Mouse (Mus musculus) naive thymus-derived CD4-positive, alpha-beta T cell, adult 2 months (primary cell): ENCODE data around the gene Atp6v0a2.

ENCODE experiments used
- DNase-seq: peaks from one replicate; pipeline ENCODE4 v3.0.0-alpha.2; 2011; ENCODE audit warnings: low read depth

The Atp6v0a2 gene

GRCm38 (mm10) chr5:124636694-124637093 lies 8.3 kb downstream of the Atp6v0a2 start:
- DNase-seq = no peak

GRCm38 (mm10) chr5:124637300-124637699 lies 8.9 kb downstream of the Atp6v0a2 start:
- DNase-seq = no peak

- DNase-seq = peak; percentile 62
These were observed 9.5 kb downstream of the Atp6v0a2 start for GRCm38 (mm10) chr5:124637836-124638235.

GRCm38 (mm10) chr5:124713741-124714140 lies 85.4 kb downstream of the Atp6v0a2 start:
- DNase-seq = no peak

- no peak for DNase-seq
These were observed 86.8 kb downstream of the Atp6v0a2 start for GRCm38 (mm10) chr5:124715135-124715534.

- DNase-seq = no peak
These were observed 89.6 kb downstream of the Atp6v0a2 start for GRCm38 (mm10) chr5:124717969-124718368.

GRCm38 (mm10) chr5:124718396-124718795 lies 90.0 kb downstream of the Atp6v0a2 start:
- no peak for DNase-seq

GRCm38 (mm10) chr5:124723125-124723524 lies 94.7 kb downstream of the Atp6v0a2 start:
- no peak for DNase-seq

GRCm38 (mm10) chr5:124724997-124725396 lies 96.6 kb downstream of the Atp6v0a2 start, which contains the start of gene Dnah10:
Gene Dnah10 (plus strand): TSS chr5:124725085.
- DNase-seq = no peak

GRCm38 (mm10) chr5:124729662-124730206 lies 101.4 kb downstream of the Atp6v0a2 start:
- DNase-seq = peak; percentile 12

- no peak for DNase-seq
These were observed 105.6 kb downstream of the Atp6v0a2 start for GRCm38 (mm10) chr5:124733961-124734360.

- no peak for DNase-seq
These were observed 113.7 kb downstream of the Atp6v0a2 start for GRCm38 (mm10) chr5:124741898-124742599.

GRCm38 (mm10) chr5:124743841-124744240 lies 115.5 kb downstream of the Atp6v0a2 start:
- no peak for DNase-seq

- DNase-seq = no peak
These were observed 117.8 kb downstream of the Atp6v0a2 start for GRCm38 (mm10) chr5:124746220-124746619.

- no peak for DNase-seq
These were observed 119.9 kb downstream of the Atp6v0a2 start for GRCm38 (mm10) chr5:124748296-124748695.

GRCm38 (mm10) chr5:124751656-124752055 lies 123.3 kb downstream of the Atp6v0a2 start:
- no peak for DNase-seq

GRCm38 (mm10) chr5:124761011-124761410 lies 132.6 kb downstream of the Atp6v0a2 start:
- DNase-seq = peak; percentile 39

GRCm38 (mm10) chr5:124761787-124762186 lies 133.4 kb downstream of the Atp6v0a2 start:
- DNase-seq = peak; percentile 27
